Mouse (Mus musculus) right cerebral cortex, postnatal 36 days (tissue): ENCODE data around the gene Stk17b.
"Not testable (repeated sequence)": the region's sequence is repeated elsewhere in the genome, so short reads cannot be mapped to it uniquely, and the experiment has no call there.

Experiments used
- DNase-seq, 2 experiments: peaks; one replicate each; pipeline ENCODE4 v3.0.0; 2022; ENCODE audit warnings: low spot score in 2 of 2, mixed read lengths in 1 of 2

The Stk17b gene

DNA sequence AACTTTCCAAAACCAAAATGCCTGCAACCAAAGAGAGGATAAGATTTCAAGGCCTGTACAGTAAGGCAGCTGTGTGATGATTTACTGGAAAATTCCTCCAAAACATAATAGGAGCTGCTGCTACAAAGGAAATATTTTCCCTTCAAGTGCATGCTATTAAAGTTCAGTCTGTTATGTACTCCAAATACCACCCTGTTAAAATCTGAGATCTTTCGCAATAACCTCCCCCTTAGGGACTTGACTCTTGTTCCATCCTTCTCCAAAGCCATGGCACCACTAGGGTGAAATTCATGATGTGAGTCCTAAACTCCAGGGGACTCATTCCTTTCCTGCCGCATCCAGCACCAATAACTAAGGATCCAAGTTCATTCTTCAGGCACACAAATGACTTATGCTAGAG lies 58.1 kb downstream of the Stk17b start:
- no peak for DNase-seq

DNA sequence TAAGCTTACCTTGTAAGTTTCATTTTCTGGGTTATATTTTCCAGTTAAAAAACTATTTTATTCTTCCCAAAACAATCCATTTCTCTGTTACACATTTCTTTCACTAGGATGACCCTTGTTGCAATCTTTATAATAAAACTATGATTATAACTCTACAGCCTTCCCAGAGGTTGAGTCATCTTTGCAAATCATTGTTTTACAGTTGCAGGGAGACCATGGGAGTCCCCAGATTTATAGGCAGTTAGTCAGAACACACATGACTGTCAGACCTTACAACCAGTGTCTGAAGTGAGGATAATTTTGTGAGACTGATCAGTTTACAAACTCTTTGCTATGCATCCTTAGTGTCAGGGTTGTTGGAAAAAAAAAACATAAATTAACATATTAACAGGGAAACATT lies 63.7 kb downstream of the Stk17b start:
- no peak for DNase-seq

DNA sequence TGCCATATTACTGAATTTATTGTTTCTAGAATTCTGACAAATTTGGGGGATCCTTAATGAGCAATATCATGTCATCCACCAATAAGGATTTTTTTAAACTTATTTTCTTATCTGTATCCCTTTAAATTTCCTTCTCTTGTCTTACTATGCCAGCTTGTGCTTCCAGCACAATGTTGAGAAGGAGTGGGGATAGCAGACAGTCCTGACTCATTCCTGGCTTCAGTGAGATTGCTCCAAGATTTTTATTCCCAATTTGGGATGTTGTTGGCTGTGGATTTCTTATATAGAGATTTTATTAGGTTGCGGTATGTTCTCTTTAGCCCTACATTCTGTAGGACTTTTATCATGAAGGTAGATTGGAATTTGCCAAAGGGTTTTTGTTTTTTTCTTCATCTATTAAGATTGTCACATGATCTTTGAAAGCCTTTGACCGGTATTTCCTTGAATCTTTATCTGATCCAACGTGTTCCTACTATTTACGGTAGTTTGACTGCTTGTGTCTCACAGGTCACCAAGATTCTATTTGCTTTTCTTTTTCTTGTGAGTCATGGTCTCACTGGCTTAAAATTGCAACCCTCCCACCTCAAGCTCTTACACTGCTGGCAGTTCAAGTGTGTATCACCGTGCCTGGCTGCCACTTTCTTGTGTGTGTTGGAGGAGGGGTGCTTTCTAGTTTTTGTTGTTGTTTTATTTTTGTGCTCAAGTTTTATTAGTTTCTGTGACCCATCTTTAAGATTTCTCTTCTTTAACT lies 64.2 kb downstream of the Stk17b start:
- no peak for DNase-seq

DNA sequence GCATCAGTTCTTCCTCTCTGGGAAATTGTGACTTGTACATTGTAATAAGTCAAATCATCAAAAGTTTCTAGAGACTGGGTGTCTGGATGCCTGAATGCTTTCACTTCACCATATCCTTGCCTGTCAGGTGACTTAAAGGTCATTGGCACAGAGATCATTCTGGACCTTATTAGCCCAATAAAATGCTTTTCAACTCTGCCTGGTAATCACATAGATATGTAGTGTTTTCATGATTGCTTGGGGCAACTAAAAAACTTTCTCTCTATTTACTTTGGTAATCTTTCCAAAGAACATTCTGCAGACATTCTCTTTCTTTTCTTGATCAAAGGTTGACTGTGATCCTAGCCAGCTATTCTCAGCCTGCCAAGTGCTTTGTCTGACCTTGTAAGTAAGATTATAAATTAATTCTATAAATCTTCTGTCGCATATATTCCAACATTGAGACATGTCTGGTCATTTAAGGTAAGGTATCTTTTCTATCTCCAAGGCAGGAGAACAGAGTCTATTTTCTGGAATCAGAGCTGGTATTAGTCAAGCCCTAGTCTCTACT lies 69.0 kb downstream of the Stk17b start:
- no peak for DNase-seq

DNA sequence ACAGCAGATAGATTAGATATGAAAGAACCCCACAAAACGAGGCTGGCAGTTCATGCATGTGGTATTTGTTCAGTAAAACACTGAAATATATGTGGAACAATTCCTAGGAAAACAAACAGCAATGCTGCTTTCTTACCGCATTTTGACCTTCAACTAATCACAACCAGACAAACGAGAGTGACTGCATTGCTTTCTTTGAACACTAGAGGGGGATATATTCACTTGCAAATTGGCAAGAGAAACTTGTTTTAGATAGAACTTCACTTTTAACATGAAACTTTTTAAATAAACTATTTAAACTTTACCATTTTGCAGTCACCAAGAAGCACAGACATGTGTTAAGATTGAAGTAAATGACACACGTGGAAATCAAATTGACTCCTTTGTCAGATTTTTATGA lies 69.6 kb downstream of the Stk17b start:
- no peak for DNase-seq

DNA sequence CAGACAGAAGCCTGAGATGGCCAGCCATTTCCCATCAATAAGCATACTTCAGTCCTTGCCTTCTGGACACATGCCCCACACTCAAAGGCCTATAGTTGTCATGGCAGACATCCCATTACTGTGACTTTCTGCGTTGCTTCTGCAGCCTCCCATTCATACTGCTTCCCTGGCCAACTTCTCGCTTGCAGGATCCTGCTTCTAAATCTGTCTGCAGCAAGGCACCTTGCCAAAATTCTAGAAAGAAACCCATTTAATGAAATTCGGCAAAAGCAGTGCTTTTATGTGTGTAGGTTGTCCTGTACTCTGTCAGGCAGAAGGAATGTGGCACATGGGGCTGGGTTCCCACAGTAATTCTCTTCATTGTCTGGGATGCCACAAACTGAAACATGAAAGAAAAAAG lies 71.6 kb downstream of the Stk17b start:
- DNase-seq = peak; percentile 29 to 46

DNA sequence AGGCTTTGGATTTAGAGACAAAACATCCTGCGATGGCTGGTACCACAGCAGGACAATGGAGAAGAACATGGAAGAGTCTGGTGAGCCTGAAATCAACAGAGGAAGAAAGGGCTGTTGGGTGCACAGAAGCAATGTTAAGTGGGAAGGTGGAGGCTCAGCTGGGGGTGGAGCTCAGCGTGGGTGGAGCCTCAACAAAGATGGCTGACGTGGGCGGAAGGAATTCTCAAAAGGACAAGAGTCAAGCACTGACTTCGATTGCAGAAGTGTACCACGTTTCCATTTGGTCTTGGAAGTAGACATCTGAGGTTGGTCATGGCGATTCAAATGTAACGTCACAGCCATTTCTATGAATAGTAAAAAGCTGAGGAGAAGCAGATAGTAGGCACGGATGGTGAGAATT lies 74.0 kb downstream of the Stk17b start:
- no peak for DNase-seq

DNA sequence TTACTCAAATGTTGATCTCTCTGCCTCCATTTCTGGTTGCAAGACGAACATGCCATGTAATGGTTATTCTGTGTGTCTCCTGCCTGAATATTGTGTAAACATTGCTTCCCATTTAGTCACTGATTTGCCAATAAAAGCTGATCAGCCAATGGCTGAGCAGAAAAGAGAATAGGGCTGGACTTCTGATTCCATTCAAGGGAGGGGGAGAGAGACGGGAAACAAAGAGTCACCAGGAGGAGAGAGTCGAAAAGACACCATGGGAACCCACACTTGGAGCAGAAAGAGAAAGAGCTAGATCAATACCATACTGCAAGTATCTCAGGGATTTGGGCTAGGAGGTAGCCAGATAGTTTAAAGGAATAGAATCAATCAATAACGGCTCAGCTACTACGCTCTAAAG lies 75.4 kb downstream of the Stk17b start:
- DNase-seq = not testable (repeated sequence)

DNA sequence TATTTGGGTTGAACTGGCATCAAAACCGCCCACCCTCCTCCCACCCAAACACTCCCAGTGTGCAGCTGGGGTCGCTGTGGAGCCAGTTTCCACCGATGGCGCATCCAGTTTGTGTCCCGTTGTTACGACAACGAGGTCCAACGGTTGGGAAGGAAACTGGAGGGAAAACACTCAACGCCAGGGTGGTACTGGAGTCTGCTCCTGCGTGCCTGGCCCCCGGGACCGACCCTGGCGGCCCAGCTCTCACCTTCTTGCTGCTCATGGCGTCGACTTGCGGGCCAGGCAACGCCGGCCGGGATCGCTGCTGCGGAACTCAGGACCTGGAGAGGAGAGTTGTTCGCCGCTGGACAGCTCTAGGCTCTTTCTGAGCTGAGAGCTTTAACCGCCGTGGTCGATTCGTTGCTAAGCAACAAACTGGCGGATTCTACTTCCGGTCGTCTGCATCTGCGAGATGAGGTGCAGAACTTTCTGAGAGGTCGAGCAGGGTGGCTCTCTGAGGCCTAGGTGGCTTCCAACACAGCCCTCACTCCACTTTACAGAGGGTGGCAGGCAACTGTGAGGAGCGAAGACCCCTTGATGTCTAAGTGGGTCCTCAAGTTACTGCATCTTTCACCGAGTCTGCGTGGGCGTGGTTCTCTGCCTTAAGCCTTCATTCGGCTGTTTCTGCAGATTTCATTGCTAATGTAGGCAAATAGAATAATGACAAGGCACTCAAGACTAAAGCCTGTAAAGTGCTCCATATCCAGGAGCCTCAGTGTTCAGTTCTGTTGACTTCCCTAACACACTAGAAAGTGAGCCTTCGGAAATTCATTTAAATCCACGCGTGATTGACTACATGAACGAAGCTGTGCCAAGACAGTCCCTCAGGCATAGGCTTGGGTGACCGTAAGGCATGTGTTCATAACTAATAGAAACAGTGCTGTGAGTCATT lies 78.3 kb downstream of the Stk17b start, which contains the start of gene Dnah7a:
TSS of gene Dnah7a (minus strand) at position 354 of the 931 bp plus-strand sequence.
- DNase-seq = peak; percentile 53 to 60
